Mouse (Mus musculus): ENCODE data around the gene Tmem177. TPM values are rescaled to one million over a fixed set of nuclear protein-coding genes. Genes with fewer than 3 reads are reported as not detected.

Tmem177 gene
- polyA plus RNA-seq, 1 experiment from 2014 or later, result 6.7 TPM

GRCm38 (mm10) chr1:119867300-119867699 lies 45.7 kb downstream of the Tmem177 start:
- Histone ChIP-seq H3K27me3 (ENCODE audit: control insufficient read depth, insufficient read depth, low read length) (no peaks in the 10 kb centered on the region), H3K4me3 (replicated peaks; ENCODE audit: low read length) (no peak overlapping the region), H3K4me1 (replicated peaks; ENCODE audit: control insufficient read depth, insufficient read depth, low read length) (0 out of 2 replicates have a peak, but pooled peaks cover 4% of the 10 kb centered on the region), H3K9me3 (ENCODE audit: control insufficient read depth, low read length) (no peaks in the 10 kb centered on the region), H3K4me2 (replicated peaks) (no peak overlapping the region), H3K27ac (no peak overlapping the region), H3K36me3 (replicated peaks; ENCODE audit: control insufficient read depth, insufficient read depth) (no peaks in the 10 kb centered on the region), H3K9ac (no peak overlapping the region)
- WGBS, result 49% methylated on average over 2 of the region's 2 CpGs
- DNase-seq (ENCODE audit: low spot score) (no peak), ATAC-seq (ENCODE audit: low FRiP score) (no peak)

DNA sequence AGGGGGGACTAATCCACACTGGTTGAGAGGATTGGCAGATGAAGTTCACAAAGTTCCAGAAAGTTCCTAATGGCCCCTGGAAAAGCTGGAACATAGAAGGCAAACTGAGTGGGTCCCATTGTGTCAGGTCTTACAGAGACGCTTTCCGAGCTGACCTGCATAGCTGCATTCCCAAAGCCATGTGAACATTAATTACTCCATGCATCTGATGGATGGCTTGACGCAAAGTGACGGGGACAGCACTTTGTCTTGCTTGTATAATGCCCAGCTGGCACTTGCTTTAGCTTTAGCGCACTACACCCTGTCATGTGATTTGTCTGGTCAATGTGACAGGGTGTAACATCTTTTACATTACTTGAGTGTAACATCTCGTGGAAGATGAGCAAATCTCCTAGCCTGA lies 47.7 kb downstream of the Tmem177 start:
- DNase-seq (ENCODE audit: low spot score), result no peak
- Histone ChIP-seq H3K27me3 (ENCODE audit: control insufficient read depth, insufficient read depth, low read length) (no peaks in the 10 kb centered on the region), H3K9me3 (ENCODE audit: control insufficient read depth, low read length) (no peaks in the 10 kb centered on the region), H3K27ac (no peak overlapping the region), H3K4me3 (replicated peaks; ENCODE audit: low read length) (no peak overlapping the region), H3K4me1 (replicated peaks; ENCODE audit: control insufficient read depth, insufficient read depth, low read length) (0 out of 2 replicates have a peak, but pooled peaks cover 4% of the 10 kb centered on the region), H3K9ac (no peak overlapping the region), H3K4me2 (replicated peaks) (no peak overlapping the region), H3K36me3 (replicated peaks; ENCODE audit: control insufficient read depth, insufficient read depth) (no peaks in the 10 kb centered on the region)
- 63% methylated on average over 6 of the region's 6 CpGs for WGBS
- ATAC-seq (ENCODE audit: low FRiP score), result no peak

- whole genome bisulfite sequencing, result 72% methylated on average over 7 of the region's 7 CpGs
- ATAC-seq (ENCODE audit: low FRiP score) (no peak), DNase-seq (ENCODE audit: low spot score) (no peak)
- Histone ChIP-seq H3K9ac (no peak overlapping the region), H3K36me3 (replicated peaks; ENCODE audit: control insufficient read depth, insufficient read depth) (no peaks in the 10 kb centered on the region), H3K4me2 (replicated peaks) (no peak overlapping the region), H3K27ac (no peak overlapping the region), H3K9me3 (ENCODE audit: control insufficient read depth, low read length) (no peaks in the 10 kb centered on the region), H3K4me1 (replicated peaks; ENCODE audit: control insufficient read depth, insufficient read depth, low read length) (no peaks in the 10 kb centered on the region), H3K27me3 (ENCODE audit: control insufficient read depth, insufficient read depth, low read length) (no peaks in the 10 kb centered on the region), H3K4me3 (replicated peaks; ENCODE audit: low read length) (no peak overlapping the region)
Measured at GRCm38 (mm10) chr1:119863507-119864296, 49.3 kb downstream of the Tmem177 start.

DNA sequence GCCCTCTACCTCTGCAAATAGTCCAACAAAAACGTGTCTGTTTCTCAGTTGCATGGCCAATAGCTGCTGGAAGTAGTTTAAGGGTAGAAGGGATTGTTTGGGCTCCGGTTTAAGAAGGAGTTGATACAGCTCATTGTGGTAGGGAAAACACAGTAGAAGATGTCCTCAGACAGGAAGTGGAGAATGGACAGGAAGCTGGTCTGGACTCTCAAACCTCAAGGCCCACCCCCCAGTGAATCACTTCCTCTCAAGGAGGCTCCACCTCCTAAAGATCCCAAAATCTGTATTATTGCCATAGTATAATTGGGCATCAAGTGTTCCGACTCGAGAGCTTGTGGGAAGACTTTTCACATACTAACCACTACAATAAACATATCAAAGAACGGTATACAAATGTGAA lies 53.4 kb downstream of the Tmem177 start:
- Histone ChIP-seq H3K36me3 (replicated peaks; ENCODE audit: control insufficient read depth, insufficient read depth) (no peaks in the 10 kb centered on the region), H3K9me3 (ENCODE audit: control insufficient read depth, low read length) (no peaks in the 10 kb centered on the region), H3K4me3 (replicated peaks; ENCODE audit: low read length) (no peak overlapping the region), H3K4me2 (replicated peaks) (no peak overlapping the region), H3K9ac (no peak overlapping the region), H3K27ac (no peak overlapping the region), H3K27me3 (ENCODE audit: control insufficient read depth, insufficient read depth, low read length) (no peaks in the 10 kb centered on the region), H3K4me1 (replicated peaks; ENCODE audit: control insufficient read depth, insufficient read depth, low read length) (no peaks in the 10 kb centered on the region)
- 84% methylated on average over 5 of the region's 5 CpGs for WGBS
- ATAC-seq (ENCODE audit: low FRiP score) (no peak), DNase-seq (ENCODE audit: low spot score) (no peak)

Other genes starting within 250 kb of the Tmem177 start
- gene Ptpn4, start 75.6 kb downstream of the Tmem177 start, polyA plus RNA-seq (2014; fragmentation: Nextera tagmentation; extraction: Ambion mirVana), result 19.9 and 22.3 TPM in 2 replicates
- 0.32 and 0.48 TPM in 2 replicates for gene Cfap221, start 84.0 kb upstream of the Tmem177 start, polyA plus RNA-seq (2014; fragmentation: Nextera tagmentation; extraction: Ambion mirVana)
- 0.43 and 0.86 TPM in 2 replicates for gene Sctr, start 93.7 kb upstream of the Tmem177 start, polyA plus RNA-seq (2014; fragmentation: Nextera tagmentation; extraction: Ambion mirVana)
- 7.5 and 10.1 TPM in 2 replicates for gene Tmem37, start 160.9 kb upstream of the Tmem177 start, polyA plus RNA-seq (2014; fragmentation: Nextera tagmentation; extraction: Ambion mirVana)
- gene Dbi, start 207.9 kb upstream of the Tmem177 start, polyA plus RNA-seq (2014; fragmentation: Nextera tagmentation; extraction: Ambion mirVana), result 1,408 and 1,660 TPM in 2 replicates
- gene 3110009E18Rik, start 208.0 kb upstream of the Tmem177 start, polyA plus RNA-seq (2014; fragmentation: Nextera tagmentation; extraction: Ambion mirVana), result 14.5 and 16.3 TPM in 2 replicates